Mouse (Mus musculus) kidney, postnatal 0 days (tissue): ENCODE measurements at regions not wholly inside any gene's neighbourhood (a gene's known extent, or its start where the extent isn't known, plus 50 kb on each side); places are given as distances from the start of the nearest gene placed in this dataset.
A peak's percentile ranks its signal among the peaks of the same experiment; 100 is the strongest.

Experiments
- ATAC-seq: fragments of 200-750 bp; cut with Nextera tagmentation; replicated peaks from 2 replicates; pipeline ENCODE4 v1.8.0; 2017; ENCODE audit warnings: low read depth, moderate number of reproducible peaks, moderate TSS enrichment, moderate library complexity; ENCODE audit not compliant: low FRiP score
- DNase-seq: peaks from one replicate; pipeline ENCODE4 v3.0.0-alpha.2; 2016; ENCODE audit warnings: low spot score
- H3K27ac ChIP-seq: fragments of 300-500 bp; sonication (generic); 2 replicates; pipeline ENCODE4 v1.5.1; 2014; ENCODE audit warnings: mild to moderate bottlenecking
- H3K27me3 ChIP-seq: fragments of 300-500 bp; sonication (generic); 2 replicates; pipeline ENCODE4 v1.6.1; 2014; ENCODE audit warnings: low read length, mixed read lengths; ENCODE audit not compliant: insufficient read depth
- H3K36me3 ChIP-seq: fragments of 300-500 bp; sonication (generic); 2 replicates; pipeline ENCODE4 v1.6.1; 2014; ENCODE audit warnings: low read length, mixed read lengths; ENCODE audit not compliant: insufficient read depth
- H3K4me1 ChIP-seq: fragments of 300-500 bp; sonication (generic); replicated peaks from 2 replicates; pipeline ENCODE4 v1.6.1; 2014; ENCODE audit warnings: antibody characterized with exemption, low read length, mixed read lengths; ENCODE audit not compliant: insufficient read depth
- H3K4me2 ChIP-seq: fragments of 300-500 bp; sonication (generic); 2 replicates; pipeline ENCODE4 v1.6.1; 2014; ENCODE audit warnings: mild to moderate bottlenecking, low read length, moderate library complexity, mixed read lengths
- H3K4me3 ChIP-seq: fragments of 300-500 bp; sonication (generic); replicated peaks from 2 replicates; pipeline ENCODE4 v1.5.1; 2014; ENCODE audit warnings: low read depth, low read length
- H3K9ac ChIP-seq: fragments of 300-500 bp; sonication (generic); 2 replicates; pipeline ENCODE4 v1.6.1; 2014; ENCODE audit warnings: low read depth, low read length
- H3K9me3 ChIP-seq: fragments of 300-500 bp; sonication (generic); replicated peaks from 2 replicates; pipeline ENCODE4 v1.6.1; 2016; ENCODE audit warnings: low read length, inconsistent platforms, mixed read lengths
- CTCF ChIP-seq: IDR thresholded peaks from 2 replicates; pipeline ENCODE4 v1.5.1; 2016; ENCODE audit warnings: antibody characterized with exemption, low read depth, mild to moderate bottlenecking, moderate library complexity
- WGBS: fragments of 180-500 bp; shearing (Covaris S2); extraction: QIAGEN DNeasy Blood & Tissue Kit; methylation state at CpG from one replicate; pipeline ENCODE4 v1.1.7; 2014; 5-methylcytosine and 5-hydroxymethylcytosine counted together

- TF ChIP-seq CTCF: no peak
- no peak overlapping the region for H3K4me2 ChIP-seq
- H3K36me3 ChIP-seq: no peaks in the 10 kb centered on the region
- ATAC-seq (no peak), DNase-seq (no peak)
- H3K9me3 ChIP-seq: no peaks in the 10 kb centered on the region
- no peak overlapping the region for H3K27ac ChIP-seq
- no peak overlapping the region for H3K9ac ChIP-seq
- no peak overlapping the region for H3K4me3 ChIP-seq
- no peaks in the 10 kb centered on the region for H3K27me3 ChIP-seq
- WGBS: 37% methylated on average over 6 of the region's 6 CpGs
- H3K4me1 ChIP-seq: no peaks in the 10 kb centered on the region
These were observed 137.9 kb upstream of the Mast4 start for GRCm38 (mm10) chr13:103472216-103472615.

- no peaks in the 10 kb centered on the region for H3K9me3 ChIP-seq
- TF ChIP-seq CTCF: no peak
- WGBS: 77% methylated on average over 6 of the region's 6 CpGs
- H3K36me3 ChIP-seq: no peaks in the 10 kb centered on the region
- DNase-seq (peak; percentile 40), ATAC-seq (no peak)
- H3K27me3 ChIP-seq: no peaks in the 10 kb centered on the region
- no peak overlapping the region for H3K9ac ChIP-seq
- H3K4me3 ChIP-seq: no peak overlapping the region
- no peaks in the 10 kb centered on the region for H3K4me1 ChIP-seq
- no peak overlapping the region for H3K4me2 ChIP-seq
- H3K27ac ChIP-seq: no peak overlapping the region
These were observed 135.8 kb upstream of the Mast4 start for GRCm38 (mm10) chr13:103470141-103470540.

- ATAC-seq: no peak
- 81% methylated on average over 4 of the region's 4 CpGs for WGBS
These were observed 126.2 kb upstream of the Mast4 start for GRCm38 (mm10) chr13:103460499-103460898.

GRCm38 (mm10) chr13:103459486-103460147 lies 125.3 kb upstream of the Mast4 start:
- Histone ChIP-seq H3K4me2 (no peak overlapping the region), H3K27me3 (no peaks in the 10 kb centered on the region), H3K9me3 (no peaks in the 10 kb centered on the region), H3K4me3 (no peak overlapping the region), H3K27ac (no peak overlapping the region), H3K4me1 (no peaks in the 10 kb centered on the region), H3K9ac (no peak overlapping the region), H3K36me3 (no peaks in the 10 kb centered on the region)
- 89% methylated on average over 13 of the region's 13 CpGs for WGBS
- TF ChIP-seq CTCF: no peak
- ATAC-seq (no peak), DNase-seq (no peak)

More at GRCm38 (mm10) chr13:103460499-103460898, 126.2 kb upstream of the Mast4 start:
- Histone ChIP-seq H3K4me3 (no peak overlapping the region), H3K4me1 (no peaks in the 10 kb centered on the region), H3K27me3 (no peaks in the 10 kb centered on the region), H3K4me2 (no peak overlapping the region), H3K9ac (no peak overlapping the region), H3K36me3 (no peaks in the 10 kb centered on the region), H3K9me3 (no peaks in the 10 kb centered on the region), H3K27ac (no peak overlapping the region)
- no peak for TF ChIP-seq CTCF
- DNase-seq: no peak

- Histone ChIP-seq H3K4me3 (no peak overlapping the region), H3K36me3 (no peaks in the 10 kb centered on the region), H3K4me2 (no peak overlapping the region), H3K9me3 (no peaks in the 10 kb centered on the region), H3K4me1 (no peaks in the 10 kb centered on the region), H3K27ac (no peak overlapping the region), H3K9ac (no peak overlapping the region), H3K27me3 (no peaks in the 10 kb centered on the region)
- ATAC-seq: no peak
- TF ChIP-seq CTCF: no peak
- WGBS: 63% methylated on average over 4 of the region's 4 CpGs
- DNase-seq: no peak
These were observed 118.5 kb upstream of the Mast4 start for GRCm38 (mm10) chr13:103452837-103453236.

- TF ChIP-seq CTCF: no peak
- WGBS: 80% methylated on average over 3 of the region's 3 CpGs
These were observed 96.3 kb upstream of the Mast4 start for GRCm38 (mm10) chr13:103430589-103430988.

GRCm38 (mm10) chr13:103424011-103424410 lies 89.7 kb upstream of the Mast4 start:
- H3K4me2 ChIP-seq: no peak overlapping the region
- H3K4me1 ChIP-seq: no peaks in the 10 kb centered on the region
- no peaks in the 10 kb centered on the region for H3K36me3 ChIP-seq
- no peak for DNase-seq
- ATAC-seq: no peak
- no peak overlapping the region for H3K4me3 ChIP-seq
- 85% methylated on average over 7 of the region's 7 CpGs for WGBS
- no peaks in the 10 kb centered on the region for H3K27me3 ChIP-seq
- no peaks in the 10 kb centered on the region for H3K9me3 ChIP-seq
- TF ChIP-seq CTCF: no peak
- H3K27ac ChIP-seq: no peak overlapping the region
- H3K9ac ChIP-seq: no peak overlapping the region

More at GRCm38 (mm10) chr13:103430589-103430988, 96.3 kb upstream of the Mast4 start:
- DNase-seq: no peak
- H3K4me2 ChIP-seq: no peak overlapping the region
- H3K27ac ChIP-seq: no peak overlapping the region
- no peaks in the 10 kb centered on the region for H3K27me3 ChIP-seq
- no peak overlapping the region for H3K4me3 ChIP-seq
- H3K4me1 ChIP-seq: no peaks in the 10 kb centered on the region
- no peaks in the 10 kb centered on the region for H3K36me3 ChIP-seq
- H3K9ac ChIP-seq: no peak overlapping the region
- no peak for ATAC-seq
- H3K9me3 ChIP-seq: no peaks in the 10 kb centered on the region
